Mouse (Mus musculus) small intestine, adult 10 weeks (tissue): ENCODE data around the gene Gm20532. TPM values are rescaled to one million over a fixed set of nuclear protein-coding genes. Genes with fewer than 3 reads are reported as not detected.

Experiments used
- polyA plus RNA-seq: library from polyadenylated mRNA; stranded (reverse); fragments of 350-450 nt; fragmentation: Illumina TruSeq; extraction: RNeasy Lipid Tissue Mini Kit (QIAGEN cat#74804); gene quantifications from one replicate; pipeline ENCODE4 v1.2.3, GENCODE M21; 2014; ENCODE audit warnings: low replicate concordance

The Gm20532 gene
- polyA plus RNA-seq: not detected

GRCm38 (mm10) chr2:26586294-26587043 lies at the start of gene Gm20532:
Gene Gm20532 (plus strand): TSS chr2:26586639.

GRCm38 (mm10) chr2:26579714-26580113 lies 6.7 kb upstream of the Gm20532 start, which contains the start of gene Egfl7:
Gene Egfl7 (plus strand): TSS chr2:26580014.

GRCm38 (mm10) chr2:26603720-26604671 lies 17.6 kb downstream of the Gm20532 start, which contains the start of gene Agpat2:
Gene Agpat2 (minus strand): TSS chr2:26604417.

GRCm38 (mm10) chr2:26627921-26628739 lies 41.7 kb downstream of the Gm20532 start, which contains the start of gene Fam69b:
Gene Fam69b (plus strand): TSS chr2:26628457.

GRCm38 (mm10) chr2:26671182-26671581 lies 84.7 kb downstream of the Gm20532 start, which contains the start of gene Lcn4:
Gene Lcn4 (minus strand): TSS chr2:26671282.

Other genes starting within 250 kb of the Gm20532 start
- gene Dnlz, start 234.5 kb upstream of the Gm20532 start, polyA plus RNA-seq: 0.67 TPM
- gene Card9, start 225.7 kb upstream of the Gm20532 start, polyA plus RNA-seq: not detected
- gene Snapc4, start 206.0 kb upstream of the Gm20532 start, polyA plus RNA-seq: 2.5 TPM
- 27.0 TPM for gene Entr1, start 197.3 kb upstream of the Gm20532 start, polyA plus RNA-seq
- 81.5 TPM for gene Pmpca, start 197.3 kb upstream of the Gm20532 start, polyA plus RNA-seq
- 4.4 TPM for gene Inpp5e, start 177.4 kb upstream of the Gm20532 start, polyA plus RNA-seq
- 58.1 TPM for gene Sec16a, start 141.4 kb upstream of the Gm20532 start, polyA plus RNA-seq
- gene Notch1, start 70.0 kb upstream of the Gm20532 start, polyA plus RNA-seq: 1.1 TPM
- 1.0 TPM for gene Egfl7, start 6.6 kb upstream of the Gm20532 start, polyA plus RNA-seq
- 3.9 TPM for gene Agpat2, start 17.8 kb downstream of the Gm20532 start, polyA plus RNA-seq
- not detected for gene Fam69b, start 41.8 kb downstream of the Gm20532 start, polyA plus RNA-seq
- not detected for gene Lcn4, start 84.6 kb downstream of the Gm20532 start, polyA plus RNA-seq